ENCODE assay signal across 28 mouse cellular contexts in the genomic region with DNA sequence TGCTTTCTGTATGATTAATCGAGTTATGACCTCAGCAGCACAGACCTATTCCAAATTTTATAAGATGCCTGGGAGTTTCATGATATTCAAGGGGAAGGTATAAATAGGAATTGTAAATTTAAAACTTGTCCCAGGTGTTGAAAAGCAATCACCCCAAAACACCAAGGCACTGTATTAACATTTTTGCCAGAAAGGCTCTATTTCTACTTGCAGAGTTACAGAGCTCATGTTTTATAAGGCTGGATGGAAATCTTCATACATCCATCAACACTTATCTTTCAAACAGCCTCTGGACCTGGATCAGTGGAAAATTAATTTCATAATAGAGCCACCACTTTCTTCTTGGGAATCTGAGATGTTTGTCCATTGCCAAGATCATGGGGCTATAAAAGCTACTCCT.
"Had no signal": no experiment of that assay in that cellular context is flagged by ENCODE, and none has a peak within 500 bp of the region (broad histone marks: within the 10 kb centered on the region; RNA-seq: fewer than 3 reads in every experiment).

No protein-coding gene starts in this region.

- H3K9ac ChIP-seq: embryonic facial prominence, embryonic 12.5 days; embryonic facial prominence, embryonic 13.5 days; embryonic facial prominence, embryonic 15.5 days; forebrain, embryonic 12.5 days; forebrain, embryonic 13.5 days; forebrain, embryonic 15.5 days; forebrain, postnatal 0 days had no signal

- ATAC-seq: forebrain, embryonic 13.5 days; forebrain, embryonic 14.5 days; forebrain, embryonic 15.5 days; forebrain, embryonic 16.5 days; forebrain, postnatal 0 days had no signal

- H3K36me3 ChIP-seq: embryonic facial prominence, embryonic 10.5 days; embryonic facial prominence, embryonic 12.5 days; embryonic facial prominence, embryonic 13.5 days; embryonic facial prominence, embryonic 15.5 days; forebrain, embryonic 10.5 days; forebrain, embryonic 12.5 days; forebrain, embryonic 15.5 days had no signal

- H3K4me3 ChIP-seq: embryonic facial prominence, embryonic 10.5 days; embryonic facial prominence, embryonic 12.5 days; embryonic facial prominence, embryonic 13.5 days; embryonic facial prominence, embryonic 15.5 days; erythroblast, embryonic 14.5 days; forebrain, embryonic 10.5 days; forebrain, embryonic 12.5 days; forebrain, embryonic 13.5 days; forebrain, embryonic 15.5 days; gastrocnemius, adult 2 months had no signal

- H3K27ac ChIP-seq: embryonic facial prominence, embryonic 10.5 days; embryonic facial prominence, embryonic 12.5 days; embryonic facial prominence, embryonic 13.5 days; embryonic facial prominence, embryonic 15.5 days; forebrain, embryonic 10.5 days; forebrain, embryonic 12.5 days; forebrain, embryonic 13.5 days; forebrain, embryonic 15.5 days; gastrocnemius, adult 2 months had no signal

- DNase-seq: cerebellum, adult 18-20 months; cerebellum, adult 2 months; cerebellum, adult 8-10 months; cerebellum, adult 9-10 months; cerebellum, adult 9-11 months; cerebellum, postnatal 10 days; cerebellum, postnatal 14 days; cerebellum, postnatal 25 days; cerebellum, postnatal 36 days; embryo, embryonic 11 days; forebrain, postnatal 0 days; gastrocnemius, adult 2 months; gastrocnemius, postnatal 10 days; gastrocnemius, postnatal 14 days; gastrocnemius, postnatal 25 days; gastrocnemius, postnatal 36 days; heart, adult 11 months had no signal

- H3K4me1 ChIP-seq: embryonic facial prominence, embryonic 15.5 days; forebrain, embryonic 12.5 days; forebrain, embryonic 15.5 days had no signal

- H3K9me3 ChIP-seq: embryonic facial prominence, embryonic 10.5 days; embryonic facial prominence, embryonic 12.5 days; embryonic facial prominence, embryonic 13.5 days; embryonic facial prominence, embryonic 15.5 days; forebrain, embryonic 10.5 days; forebrain, embryonic 12.5 days; forebrain, embryonic 13.5 days; forebrain, embryonic 15.5 days had no signal

- H3K27me3 ChIP-seq: embryonic facial prominence, embryonic 12.5 days; embryonic facial prominence, embryonic 13.5 days; embryonic facial prominence, embryonic 15.5 days; forebrain, embryonic 12.5 days; forebrain, embryonic 13.5 days; forebrain, embryonic 15.5 days had no signal

- H3K4me2 ChIP-seq: embryonic facial prominence, embryonic 12.5 days; embryonic facial prominence, embryonic 13.5 days; embryonic facial prominence, embryonic 15.5 days; forebrain, embryonic 12.5 days; forebrain, embryonic 13.5 days; forebrain, embryonic 15.5 days had no signal
